Mouse (Mus musculus): ENCODE measurements around the gene Ccdc182. TPM values are rescaled to one million over a fixed set of nuclear protein-coding genes. Genes with fewer than 3 reads are reported as not detected.

Ccdc182 gene
- polyA plus RNA-seq, 1 experiment from 2014 or later = not detected

- no peak for ATAC-seq (ENCODE audit: insufficient number of reproducible peaks, low FRiP score, low TSS enrichment, low read depth)
- Histone ChIP-seq H3K27ac (no peak overlapping the region), H3K27me3 (peaks cover 4% of the 10 kb centered on the region; the same call in 1 of the 2 replicates), H3K36me3 (no peaks in the 10 kb centered on the region), H3K4me3 (no peak overlapping the region), H3K9me3 (peaks cover 1% of the 10 kb centered on the region; the same call in 1 of the 2 replicates), H3K9ac (no peak overlapping the region), H3K4me1 (0 out of 2 replicates have a peak, but pooled peaks cover 2% of the 10 kb centered on the region), H3K4me2 (no peak overlapping the region)
- 87% methylated on average over 5 of the region's 5 CpGs for WGBS
These were observed 29.0 kb upstream of the Ccdc182 start for GRCm38 (mm10) chr11:88264889-88265288.

GRCm38 (mm10) chr11:88266311-88266710 is 27.5 kb upstream of the Ccdc182 start:
- Histone ChIP-seq H3K27ac (no peak overlapping the region), H3K4me2 (no peak overlapping the region), H3K9ac (no peak overlapping the region), H3K36me3 (no peaks in the 10 kb centered on the region), H3K27me3 (peaks cover 4% of the 10 kb centered on the region; the same call in 1 of the 2 replicates), H3K4me3 (no peak overlapping the region), H3K9me3 (no peaks in the 10 kb centered on the region), H3K4me1 (0 out of 2 replicates have a peak, but pooled peaks cover 2% of the 10 kb centered on the region)
- 56% methylated on average over 6 of the region's 6 CpGs for WGBS
- no peak for ATAC-seq (ENCODE audit: insufficient number of reproducible peaks, low FRiP score, low TSS enrichment, low read depth)

- Histone ChIP-seq H3K4me2 (no peak overlapping the region), H3K27me3 (peaks cover 11% of the 10 kb centered on the region; the same call in 1 of the 2 replicates), H3K4me1 (peaks cover 26% of the 10 kb centered on the region), H3K4me3 (no peak overlapping the region), H3K27ac (no peak overlapping the region), H3K36me3 (no peaks in the 10 kb centered on the region), H3K9ac (no peak overlapping the region), H3K9me3 (no peaks in the 10 kb centered on the region)
- no peak for ATAC-seq (ENCODE audit: insufficient number of reproducible peaks, low FRiP score, low TSS enrichment, low read depth)
- 68% methylated on average over 3 of the region's 3 CpGs for WGBS
These were observed 22.0 kb upstream of the Ccdc182 start for GRCm38 (mm10) chr11:88271870-88272269.

- WGBS = 58% methylated on average over 23 of the region's 23 CpGs
- Histone ChIP-seq H3K36me3 (no peaks in the 10 kb centered on the region), H3K4me2 (no peak overlapping the region), H3K9ac (no peak overlapping the region), H3K4me3 (no peak overlapping the region), H3K9me3 (no peaks in the 10 kb centered on the region), H3K4me1 (peaks cover 31% of the 10 kb centered on the region), H3K27ac (no peak overlapping the region), H3K27me3 (peaks cover 14% of the 10 kb centered on the region; the same call in 1 of the 2 replicates)
- ATAC-seq (ENCODE audit: insufficient number of reproducible peaks, low FRiP score, low TSS enrichment, low read depth) = no peak
These were observed 19.6 kb upstream of the Ccdc182 start for GRCm38 (mm10) chr11:88274111-88274879.

- WGBS = 14% methylated on average over 13 of the region's 13 CpGs
- no peak overlapping the region for H3K4me2 ChIP-seq
- no peak overlapping the region for H3K4me3 ChIP-seq
- peaks cover 31% of the 10 kb centered on the region for H3K4me1 ChIP-seq
- H3K9ac ChIP-seq = no peak overlapping the region
- no peak for ATAC-seq (ENCODE audit: insufficient number of reproducible peaks, low FRiP score, low TSS enrichment, low read depth)
- H3K27me3 ChIP-seq = peaks cover 11% of the 10 kb centered on the region; the same call in 1 of the 2 replicates
- no peaks in the 10 kb centered on the region for H3K9me3 ChIP-seq
- no peak overlapping the region for H3K27ac ChIP-seq
- H3K36me3 ChIP-seq = no peaks in the 10 kb centered on the region
These were observed 18.9 kb upstream of the Ccdc182 start for GRCm38 (mm10) chr11:88274901-88275498.

- ATAC-seq (ENCODE audit: insufficient number of reproducible peaks, low FRiP score, low TSS enrichment, low read depth) = no peak
- no peaks in the 10 kb centered on the region for H3K36me3 ChIP-seq
- H3K27ac ChIP-seq = peak overlapping the region; percentile 17; the same call in 1 of the 2 replicates
- H3K9ac ChIP-seq = no peak overlapping the region
- H3K4me1 ChIP-seq = peaks cover 31% of the 10 kb centered on the region
- H3K27me3 ChIP-seq = peaks cover 11% of the 10 kb centered on the region; the same call in 1 of the 2 replicates
- no peaks in the 10 kb centered on the region for H3K9me3 ChIP-seq
- H3K4me2 ChIP-seq = no peak overlapping the region
- WGBS = 55% methylated on average over 6 of the region's 6 CpGs
- H3K4me3 ChIP-seq = no peak overlapping the region
These were observed 17.9 kb upstream of the Ccdc182 start for GRCm38 (mm10) chr11:88275949-88276348.

GRCm38 (mm10) chr11:88276534-88277308 is 17.1 kb upstream of the Ccdc182 start:
- peak overlapping the region; percentile 17 for H3K27ac ChIP-seq
- H3K36me3 ChIP-seq = no peaks in the 10 kb centered on the region
- no peak for ATAC-seq (ENCODE audit: insufficient number of reproducible peaks, low FRiP score, low TSS enrichment, low read depth)

GRCm38 (mm10) chr11:88279006-88279405 is 14.9 kb upstream of the Ccdc182 start:
- ATAC-seq (ENCODE audit: insufficient number of reproducible peaks, low FRiP score, low TSS enrichment, low read depth) = no peak
- 24% methylated on average over 4 of the region's 4 CpGs for WGBS

More at GRCm38 (mm10) chr11:88276534-88277308, 17.1 kb upstream of the Ccdc182 start:
- peaks cover 11% of the 10 kb centered on the region; the same call in 1 of the 2 replicates for H3K27me3 ChIP-seq
- no peak overlapping the region for H3K4me3 ChIP-seq
- WGBS = 19% methylated on average over 19 of the region's 19 CpGs
- H3K4me2 ChIP-seq = peak overlapping the region; percentile 25; the same call in 1 of the 2 replicates
- H3K9me3 ChIP-seq = no peaks in the 10 kb centered on the region
- peaks cover 31% of the 10 kb centered on the region for H3K4me1 ChIP-seq
- no peak overlapping the region for H3K9ac ChIP-seq

GRCm38 (mm10) chr11:88280426-88280836 is 13.4 kb upstream of the Ccdc182 start:
- no peak overlapping the region for H3K9ac ChIP-seq
- 66% methylated on average over 8 of the region's 8 CpGs for WGBS
- H3K9me3 ChIP-seq = no peaks in the 10 kb centered on the region
- no peaks in the 10 kb centered on the region for H3K36me3 ChIP-seq
- H3K4me2 ChIP-seq = no peak overlapping the region
- 0 out of 2 replicates have a peak, but pooled peaks cover 4% of the 10 kb centered on the region for H3K27me3 ChIP-seq
- no peak overlapping the region for H3K27ac ChIP-seq
- H3K4me3 ChIP-seq = no peak overlapping the region
- no peak for ATAC-seq (ENCODE audit: insufficient number of reproducible peaks, low FRiP score, low TSS enrichment, low read depth)
- H3K4me1 ChIP-seq = peaks cover 19% of the 10 kb centered on the region

More at GRCm38 (mm10) chr11:88279006-88279405, 14.9 kb upstream of the Ccdc182 start:
- Histone ChIP-seq H3K36me3 (no peaks in the 10 kb centered on the region), H3K4me2 (no peak overlapping the region), H3K9ac (no peak overlapping the region), H3K27ac (no peak overlapping the region), H3K4me3 (no peak overlapping the region), H3K27me3 (peaks cover 11% of the 10 kb centered on the region; the same call in 1 of the 2 replicates), H3K9me3 (no peaks in the 10 kb centered on the region), H3K4me1 (peaks cover 31% of the 10 kb centered on the region)

- ATAC-seq (ENCODE audit: insufficient number of reproducible peaks, low FRiP score, low TSS enrichment, low read depth) = no peak
These were observed 12.3 kb upstream of the Ccdc182 start for GRCm38 (mm10) chr11:88281428-88282119.

GRCm38 (mm10) chr11:88282516-88282915 is 11.3 kb upstream of the Ccdc182 start:
- Histone ChIP-seq H3K4me2 (no peak overlapping the region), H3K36me3 (no peaks in the 10 kb centered on the region), H3K4me3 (no peak overlapping the region), H3K9ac (no peak overlapping the region), H3K27ac (no peak overlapping the region), H3K4me1 (no peaks in the 10 kb centered on the region), H3K9me3 (no peaks in the 10 kb centered on the region), H3K27me3 (0 out of 2 replicates have a peak, but pooled peaks cover 4% of the 10 kb centered on the region)
- no peak for ATAC-seq (ENCODE audit: insufficient number of reproducible peaks, low FRiP score, low TSS enrichment, low read depth)
- 95% methylated on average over 2 of the region's 2 CpGs for WGBS

More at GRCm38 (mm10) chr11:88281428-88282119, 12.3 kb upstream of the Ccdc182 start:
- Histone ChIP-seq H3K36me3 (no peaks in the 10 kb centered on the region), H3K4me2 (no peak overlapping the region), H3K9ac (no peak overlapping the region), H3K27me3 (0 out of 2 replicates have a peak, but pooled peaks cover 4% of the 10 kb centered on the region), H3K27ac (no peak overlapping the region), H3K9me3 (no peaks in the 10 kb centered on the region), H3K4me1 (peaks cover 8% of the 10 kb centered on the region), H3K4me3 (no peak overlapping the region)
- WGBS = 75% methylated on average over 8 of the region's 8 CpGs
